ENCODE assay signal across 8 mouse cellular contexts in the genomic region with DNA sequence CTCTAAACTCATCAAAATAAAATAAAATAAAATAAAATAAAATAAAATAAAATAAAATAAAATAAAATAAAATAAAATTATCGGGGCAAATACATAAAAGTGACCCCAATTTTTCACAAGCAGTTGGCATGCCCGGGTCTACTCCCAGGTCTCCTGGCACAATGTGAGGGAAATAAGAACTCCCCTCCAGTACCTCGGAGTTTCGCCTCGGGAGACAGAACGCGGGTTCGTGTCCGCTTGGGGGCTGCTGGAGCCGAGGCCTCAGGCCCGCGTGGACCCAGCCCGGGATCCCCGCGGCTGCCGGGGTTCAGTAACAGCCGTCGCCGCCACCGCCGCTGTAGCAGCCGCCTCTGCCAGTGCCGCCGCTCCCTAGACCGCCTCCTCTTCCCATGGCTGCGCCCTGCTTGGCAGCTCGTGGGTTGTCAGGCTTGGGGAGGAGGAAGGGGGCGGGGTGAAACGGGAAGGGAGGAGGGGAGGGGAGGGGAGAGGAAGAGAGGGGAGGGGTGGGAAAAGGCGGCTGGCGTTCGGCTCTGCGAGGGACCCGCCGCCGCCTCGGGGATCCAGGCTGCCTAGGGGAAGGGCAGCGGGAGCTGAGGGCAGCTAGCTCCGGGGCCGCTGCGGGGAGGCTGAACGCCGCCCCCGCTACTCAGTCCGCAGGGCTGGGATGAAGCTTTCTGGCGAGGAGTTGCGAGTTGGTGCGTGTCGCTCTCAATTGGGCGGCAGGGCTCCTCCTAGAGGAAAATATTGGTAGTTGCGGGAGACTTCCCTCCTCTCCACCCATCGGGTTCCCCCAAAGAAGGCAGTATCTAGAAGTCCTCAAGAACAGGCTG. TPM values are rescaled to one million over a fixed set of nuclear protein-coding genes. Genes with fewer than 3 reads are reported as not detected.
DNase-seq lines count a peak whose midpoint lies in the region; ATAC-seq lines count a peak whose summit lies in the region.

A gene (minus strand): TSS at position 686 of the 830 bp plus-strand sequence.

- DNase-seq in cerebellum, postnatal 4 days (ENCODE audit: low spot score in 2 of 2) = peak; percentile 56 to 87
- peak; percentile 84 for DNase-seq in gastrocnemius, postnatal 10 days
- DNase-seq in induced T-regulatory cell, adult 2 months (ENCODE audit: low read depth) = peak; percentile 51
- DNase-seq in left cerebral cortex, adult 8-10 months (ENCODE audit: low spot score in 2 of 2) = peak; percentile 72 to 85
- peak; percentile 92 to 93 for DNase-seq in right cerebral cortex, postnatal 10 days (ENCODE audit: low spot score in 2 of 2)
- DNase-seq in urinary bladder, postnatal 36 days (ENCODE audit: low spot score in 2 of 2) = peak; percentile 78 to 87

- H3K27me3 ChIP-seq in megakaryocyte, embryonic 14.5 days (replicated peaks) = peaks cover 17% of the 10 kb centered on the region

- no peaks in the 10 kb centered on the region for H3K9me3 ChIP-seq in megakaryocyte, embryonic 14.5 days

- no peaks in the 10 kb centered on the region for H3K36me3 ChIP-seq in megakaryocyte, embryonic 14.5 days (replicated peaks; ENCODE audit: low read length)

- peaks cover 16% of the 10 kb centered on the region for H3K4me1 ChIP-seq in megakaryocyte, embryonic 14.5 days

- peak within 1 kb of the TSS; percentile 93 for H3K4me3 ChIP-seq in megakaryocyte, embryonic 14.5 days (replicated peaks)

- peak; percentile 32 for ATAC-seq in activated CD4-positive, CD25-positive, alpha-beta regulatory T cell, adult 4 months

RNA-seq across cellular contexts. Expression of the gene that starts here (rescaled TPM):
- under 1 TPM; 0.10 to 0.78 TPM for polyA plus RNA-seq in activated CD4-positive, CD25-positive, alpha-beta regulatory T cell, adult 4 months (2017; shearing (Covaris generic))
- 10 to 100 TPM; 86.7 to 88.5 TPM for total RNA-seq in gastrocnemius, postnatal 10 days (2021)
- 10 to 100 TPM; 14.5 to 15.9 (median 14.8) TPM for total RNA-seq in left cerebral cortex, adult 8-10 months (2022)
- 0.16 and 1.1 TPM in 2 replicates for polyA plus RNA-seq in megakaryocyte, embryonic 14.5 days (2012; ENCODE audit: insufficient read depth, low replicate concordance)

Comparison
In these comparisons a context has a peak if more than half of its experiments do, and no peak if none do; other contexts are left out.
1. Peak in every context shown above with its lines: DNase-seq, ATAC-seq and H3K4me3 ChIP-seq.
2. RNA of the gene that starts here (total RNA-seq): 86.7 to 88.5 TPM in gastrocnemius, postnatal 10 days; 14.5 to 15.9 TPM in left cerebral cortex, adult 8-10 months; every median in the first group is over 4 times any median in the second.
3. Peak in ATAC-seq in activated CD4-positive, CD25-positive, alpha-beta regulatory T cell, adult 4 months; RNA of the gene not detected or under 1 TPM.